Mouse (Mus musculus): ENCODE measurements around the gene Sfxn2.

GRCm38 (mm10) chr19:46616378-46616777 lies 43.2 kb downstream of the Sfxn2 start:
- TF ChIP-seq CTCF (IDR thresholded peaks at IDR 0.05; ENCODE audit: borderline replicate concordance, control insufficient read depth, extremely low read depth, insufficient read depth, low read length, poor library complexity) = no peak
- no peak for TF ChIP-seq POLR2A (IDR thresholded peaks at IDR 0.05; ENCODE audit: control insufficient read depth, extremely low read depth, insufficient read depth, low read length, poor library complexity)

Measured in thymus, adult 2 months (tissue).